Mouse (Mus musculus): ENCODE measurements around the gene Syna. TPM values are rescaled to one million over a fixed set of nuclear protein-coding genes. Genes with fewer than 3 reads are reported as not detected.
A peak's percentile ranks its signal among the peaks of the same experiment; 100 is the strongest.

Syna gene
- total RNA-seq, 2 experiments from 2014 or later = not detected

GRCm38 (mm10) chr5:134539891-134540290 lies 20.1 kb downstream of the Syna start:
- ATAC-seq (replicated peaks; ENCODE audit: poor library complexity, severe bottlenecking) = peak; percentile 80

GRCm38 (mm10) chr5:134536036-134536435 lies 23.9 kb downstream of the Syna start:
- no peak for ATAC-seq (replicated peaks; ENCODE audit: poor library complexity, severe bottlenecking)

- ATAC-seq (replicated peaks; ENCODE audit: poor library complexity, severe bottlenecking) = peak; percentile 99
These were observed 27.6 kb downstream of the Syna start for GRCm38 (mm10) chr5:134532417-134532816.

GRCm38 (mm10) chr5:134531585-134531984 lies 28.4 kb downstream of the Syna start:
- ATAC-seq (replicated peaks; ENCODE audit: poor library complexity, severe bottlenecking) = no peak

GRCm38 (mm10) chr5:134530830-134531229 lies 29.1 kb downstream of the Syna start:
- ATAC-seq (replicated peaks; ENCODE audit: poor library complexity, severe bottlenecking) = no peak

- ATAC-seq (replicated peaks; ENCODE audit: poor library complexity, severe bottlenecking) = no peak
These were observed 31.5 kb downstream of the Syna start for GRCm38 (mm10) chr5:134528488-134528887.

GRCm38 (mm10) chr5:134525971-134526711 lies 33.8 kb downstream of the Syna start:
- no peak for ATAC-seq (replicated peaks; ENCODE audit: poor library complexity, severe bottlenecking)

- no peak for ATAC-seq (replicated peaks; ENCODE audit: poor library complexity, severe bottlenecking)
These were observed 36.2 kb downstream of the Syna start for GRCm38 (mm10) chr5:134523728-134524127.

- no peak for ATAC-seq (replicated peaks; ENCODE audit: poor library complexity, severe bottlenecking)
These were observed 37.4 kb downstream of the Syna start for GRCm38 (mm10) chr5:134522524-134522923.

- peak; percentile 98 for ATAC-seq (replicated peaks; ENCODE audit: poor library complexity, severe bottlenecking)
These were observed 38.2 kb downstream of the Syna start for GRCm38 (mm10) chr5:134521806-134522205.

GRCm38 (mm10) chr5:134521131-134521530 lies 38.8 kb downstream of the Syna start:
- no peak for ATAC-seq (replicated peaks; ENCODE audit: poor library complexity, severe bottlenecking)

- ATAC-seq (replicated peaks; ENCODE audit: poor library complexity, severe bottlenecking) = peak; percentile 26; the same call in 1 of the 2 replicates
These were observed 39.9 kb downstream of the Syna start for GRCm38 (mm10) chr5:134520120-134520519.

GRCm38 (mm10) chr5:134519471-134519870 lies 40.5 kb downstream of the Syna start:
- no peak for ATAC-seq (replicated peaks; ENCODE audit: poor library complexity, severe bottlenecking)

- ATAC-seq (replicated peaks; ENCODE audit: poor library complexity, severe bottlenecking) = no peak
These were observed 47.9 kb downstream of the Syna start for GRCm38 (mm10) chr5:134512086-134512485.

- ATAC-seq (replicated peaks; ENCODE audit: poor library complexity, severe bottlenecking) = no peak
These were observed 49.7 kb downstream of the Syna start for GRCm38 (mm10) chr5:134510266-134510665.

- ATAC-seq (replicated peaks; ENCODE audit: poor library complexity, severe bottlenecking) = peak; percentile 76
These were observed 51.0 kb downstream of the Syna start for GRCm38 (mm10) chr5:134508965-134509364.

Other genes with a start within 250 kb of the Syna start
- gene Gtf2i, start 245.4 kb downstream of the Syna start, total RNA-seq (2014; fragmentation: Nextera tagmentation) = 139 and 142 TPM in 2 replicates
- 49.9 and 63.1 TPM in 2 replicates for gene Gtf2i, start 245.4 kb downstream of the Syna start, total RNA-seq (2017)
- gene Gtf2ird1, start 103.5 kb downstream of the Syna start, total RNA-seq (2014; fragmentation: Nextera tagmentation) = 28.2 and 43.1 TPM in 2 replicates
- 9.5 and 14.0 TPM in 2 replicates for gene Gtf2ird1, start 103.5 kb downstream of the Syna start, total RNA-seq (2017)
- gene Clip2, start 7.7 kb downstream of the Syna start, total RNA-seq (2014; fragmentation: Nextera tagmentation) = 4.5 and 5.1 TPM in 2 replicates
- 2.5 and 7.9 TPM in 2 replicates for gene Clip2, start 7.7 kb downstream of the Syna start, total RNA-seq (2017)
- 284 and 297 TPM in 2 replicates for gene Rfc2, start 21.2 kb upstream of the Syna start, total RNA-seq (2014; fragmentation: Nextera tagmentation)
- gene Rfc2, start 21.2 kb upstream of the Syna start, total RNA-seq (2017) = 146 and 201 TPM in 2 replicates
- gene Lat2, start 54.9 kb upstream of the Syna start, total RNA-seq (2014; fragmentation: Nextera tagmentation) = 43.8 and 50.9 TPM in 2 replicates
- gene Lat2, start 54.9 kb upstream of the Syna start, total RNA-seq (2017) = 34.0 TPM in 2 replicates
- gene Eif4h, start 79.3 kb upstream of the Syna start, total RNA-seq (2014; fragmentation: Nextera tagmentation) = 226 and 246 TPM in 2 replicates
- 252 and 300 TPM in 2 replicates for gene Eif4h, start 79.3 kb upstream of the Syna start, total RNA-seq (2017)
- 30.6 and 30.9 TPM in 2 replicates for gene Limk1, start 128.4 kb upstream of the Syna start, total RNA-seq (2014; fragmentation: Nextera tagmentation)
- 11.4 and 13.6 TPM in 2 replicates for gene Limk1, start 128.4 kb upstream of the Syna start, total RNA-seq (2017)
- not detected in 2 replicates for gene Eln, start 187.2 kb upstream of the Syna start, total RNA-seq (2014; fragmentation: Nextera tagmentation)
- not detected in 2 replicates for gene Eln, start 187.2 kb upstream of the Syna start, total RNA-seq (2017)

Measured in granulocyte monocyte progenitor cell, adult 5-6 weeks (primary cell).